ENCODE assay signal across 17 mouse cellular contexts in the genomic region with DNA sequence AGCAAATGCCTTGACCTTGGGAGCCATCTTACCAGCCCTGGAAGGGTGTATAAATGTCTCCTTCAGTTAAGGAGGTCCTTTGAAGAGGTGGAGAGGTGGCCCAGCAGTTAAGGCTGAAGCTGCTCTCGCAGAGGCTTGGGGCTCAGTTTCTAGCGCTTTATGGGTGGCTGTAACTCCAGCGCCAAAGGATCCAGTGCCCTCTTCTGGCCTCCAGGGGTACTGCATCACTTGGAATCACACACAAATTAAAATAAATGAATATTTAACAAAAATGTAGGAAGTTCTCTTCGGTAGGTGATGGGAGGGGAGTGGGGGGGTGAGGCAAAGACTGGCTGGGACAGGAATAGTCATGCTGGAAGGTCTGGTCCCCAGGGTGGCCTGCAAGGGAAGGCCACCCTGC. TPM values are rescaled to one million over a fixed set of nuclear protein-coding genes. Genes with fewer than 3 reads are reported as not detected.
DNase-seq lines count a peak whose midpoint lies in the region; TF ChIP-seq lines count a peak whose summit lies in the region.
"Had no signal": no experiment of that assay in that cellular context is flagged by ENCODE, and none has a peak within 500 bp of the region (broad histone marks: within the 10 kb centered on the region; RNA-seq: fewer than 3 reads in every experiment).

No protein-coding gene starts in this region.

- H3K4me1 ChIP-seq in E14TG2a.4 (replicated peaks; ENCODE audit: low read depth, low read length), result peaks cover 54% of the 10 kb centered on the region
- H3K4me1 ChIP-seq in cortical plate, adult 2 months (ENCODE audit: control insufficient read depth, insufficient read depth, low read length), result peaks cover 3% of the 10 kb centered on the region; the same call in 1 of the 2 replicates
- H3K4me1 ChIP-seq: heart, embryonic 15.5 days had no signal

- no peak for TF ChIP-seq POLR2A in cortical plate, adult 2 months (IDR thresholded peaks at IDR 0.05; ENCODE audit: extremely low read depth, insufficient read depth, low read length)

- peaks cover 77% of the 10 kb centered on the region for H3K36me3 ChIP-seq in E14TG2a.4 (ENCODE audit: insufficient read depth, low read length)

- peak; percentile 60 for TF ChIP-seq CTCF in layer of hippocampus, adult 2 months (conservative IDR thresholded peaks at IDR 0.05)
- TF ChIP-seq CTCF in E14TG2a.4 (conservative IDR thresholded peaks at IDR 0.05; ENCODE audit: low read length), result peak; percentile 72
- TF ChIP-seq CTCF in cortical plate, adult 2 months (IDR thresholded peaks at IDR 0.05; ENCODE audit: extremely low read depth, insufficient read depth, low read length), result 0 out of 2 replicates have a peak, but pooled peaks have one; percentile 31

- H3K9me3 ChIP-seq in E14TG2a.4 (ENCODE audit: low read length), result no peaks in the 10 kb centered on the region
- H3K9me3 ChIP-seq: heart, embryonic 15.5 days; liver, embryonic 15.5 days had no signal

- no peak overlapping the region for H3K4me3 ChIP-seq in layer of hippocampus, adult 2 months
- no peak overlapping the region for H3K4me3 ChIP-seq in E14TG2a.4 (replicated peaks; ENCODE audit: low read length)
- no peak overlapping the region for H3K4me3 ChIP-seq in cortical plate, adult 2 months (ENCODE audit: insufficient read depth, low read length)
- H3K4me3 ChIP-seq: heart, embryonic 15.5 days; liver, embryonic 15.5 days had no signal

- no peak overlapping the region for H3K27ac ChIP-seq in layer of hippocampus, adult 2 months
- H3K27ac ChIP-seq in cortical plate, adult 2 months (ENCODE audit: insufficient read depth, low read length), result no peak overlapping the region
- H3K27ac ChIP-seq: heart, embryonic 15.5 days; hindbrain, embryonic 14.5 days; liver, embryonic 15.5 days had no signal

- H3K27me3 ChIP-seq in E14TG2a.4 (ENCODE audit: insufficient read depth, low read length), result no peaks in the 10 kb centered on the region
- H3K27me3 ChIP-seq: heart, embryonic 15.5 days; liver, embryonic 15.5 days had no signal

- DNase-seq in cerebellum, adult 18-20 months, result peak; percentile 16 to 29
- no peak for DNase-seq in cerebellum, adult 9-11 months
- DNase-seq in layer of hippocampus, adult 2 months (ENCODE audit: low spot score in 2 of 2), result no peak
- DNase-seq in layer of hippocampus, adult 18-20 months (ENCODE audit: low spot score in 2 of 2), result no peak
- DNase-seq in ovary, postnatal 36 days (ENCODE audit: low spot score), result no peak
- no peak for DNase-seq in urinary bladder, adult 2 months (ENCODE audit: low spot score)
- DNase-seq: right cerebral cortex, postnatal 14 days had no signal

RNA-seq across cellular contexts. Expression of a gene that starts 15.6 kb away (rescaled TPM):
- 10 to 100 TPM; 80.2 to 82.3 TPM for total RNA-seq in layer of hippocampus, adult 2 months (2021)
- 10 to 100 TPM; 86.6 to 88.0 TPM for total RNA-seq in layer of hippocampus, adult 18-20 months (2021)
- polyA plus RNA-seq in cortical plate, adult 2 months (2012; rRNA removed), result 48.2 and 49.2 TPM in 2 replicates
- 73.6 and 86.5 TPM in 2 replicates for polyA plus RNA-seq in urinary bladder, adult 2 months (2012; rRNA removed)

RNA-seq across cellular contexts. Expression of a gene that starts 19.5 kb away (rescaled TPM):
- 10 to 100 TPM; 32.5 to 39.0 TPM for total RNA-seq in layer of hippocampus, adult 2 months (2021)
- total RNA-seq in layer of hippocampus, adult 18-20 months (2021), result 10 to 100 TPM; 34.0 to 34.2 TPM
- 28.9 and 31.0 TPM in 2 replicates for polyA plus RNA-seq in cortical plate, adult 2 months (2012; rRNA removed)
- 11.4 and 15.7 TPM in 2 replicates for polyA plus RNA-seq in urinary bladder, adult 2 months (2012; rRNA removed)

RNA-seq across cellular contexts. Expression of a gene that starts 25.3 kb away (rescaled TPM):
- 100 to 1,000 TPM; 127 to 137 TPM for total RNA-seq in layer of hippocampus, adult 2 months (2021)
- total RNA-seq in layer of hippocampus, adult 18-20 months (2021), result 100 to 1,000 TPM; 133 TPM
- polyA plus RNA-seq in cortical plate, adult 2 months (2012; rRNA removed), result 154 and 160 TPM in 2 replicates
- polyA plus RNA-seq in urinary bladder, adult 2 months (2012; rRNA removed), result 31.0 and 38.3 TPM in 2 replicates

RNA-seq across cellular contexts. Expression of a gene that starts 34.8 kb away (rescaled TPM):
- not detected for total RNA-seq in layer of hippocampus, adult 2 months (2021)
- total RNA-seq in layer of hippocampus, adult 18-20 months (2021), result not detected
- 0.21 TPM in 1 of 2 replicates, not detected in the other for polyA plus RNA-seq in cortical plate, adult 2 months (2012; rRNA removed)
- polyA plus RNA-seq in urinary bladder, adult 2 months (2012; rRNA removed), result 0.31 and 0.83 TPM in 2 replicates
- total RNA-seq: left cerebral cortex, postnatal 14 days; megakaryocyte, adult 5-6 weeks had no signal
- polyA plus RNA-seq: activated CD4-positive, CD25-positive, alpha-beta regulatory T cell, adult 4 months; frontal cortex, adult 2 months; heart, embryonic 15.5 days; hindbrain, embryonic 14.5 days; kidney, embryonic 14.5 days had no signal

RNA-seq across cellular contexts. Expression of a gene that starts 45.3 kb away (rescaled TPM):
- total RNA-seq in layer of hippocampus, adult 2 months (2021), result 1 to 10 TPM; 5.0 to 5.6 TPM
- 1 to 10 TPM; 4.8 to 5.6 TPM for total RNA-seq in layer of hippocampus, adult 18-20 months (2021)
- 2.1 and 2.4 TPM in 2 replicates for polyA plus RNA-seq in cortical plate, adult 2 months (2012; rRNA removed)
- polyA plus RNA-seq in urinary bladder, adult 2 months (2012; rRNA removed), result 22.7 and 27.0 TPM in 2 replicates

Comparison
In these comparisons a context has a peak if more than half of its experiments do, and no peak if none do; other contexts are left out.
1. DNase-seq: peak in cerebellum, adult 18-20 months (2 of 2); none in cerebellum, adult 9-11 months (single experiment), layer of hippocampus, adult 2 months (0 of 2), layer of hippocampus, adult 18-20 months (0 of 2), ovary, postnatal 36 days (single experiment) and urinary bladder, adult 2 months (single experiment).
2. Peak in every context shown above with its lines, with median percentiles within 50 percentile points of each other: CTCF ChIP-seq.